Mouse (Mus musculus): Measurements from ENCODE around the gene Gm26741.

GRCm38 (mm10) chr10:52387192-52387591 is 28.6 kb downstream of the Gm26741 start:
- TF ChIP-seq TAL1 (IDR thresholded peaks at IDR 0.05; ENCODE audit: low read length): no peak
- TF ChIP-seq GATA1 (IDR thresholded peaks at IDR 0.05; ENCODE audit: low read length): no peak

All from erythroblast, embryonic 14.5 days (primary cell).